Mouse (Mus musculus): ENCODE measurements around the gene Fam189a1. TPM values are rescaled to one million over a fixed set of nuclear protein-coding genes. Genes with fewer than 3 reads are reported as not detected.

The Fam189a1 gene
- polyA plus RNA-seq, 1 experiment = not detected

DNA sequence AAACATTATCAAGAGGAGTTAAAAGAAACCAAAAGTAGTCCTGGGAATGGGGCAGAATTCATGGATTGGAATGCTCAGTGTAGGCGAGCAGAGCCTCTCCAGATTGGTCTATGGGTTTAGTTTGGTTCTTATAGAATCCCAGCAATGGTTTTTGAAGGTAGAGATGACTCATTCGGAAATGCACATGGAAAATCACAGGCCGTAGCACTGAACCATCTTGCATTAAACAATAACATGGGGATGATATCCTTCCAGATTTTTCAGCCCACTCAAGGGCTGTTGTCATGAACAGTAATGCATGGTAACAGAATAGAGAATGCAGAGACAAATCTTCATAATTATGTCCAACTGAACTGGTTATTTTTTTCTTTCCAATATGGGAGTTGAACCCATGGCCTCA lies 390.8 kb downstream of the Fam189a1 start:
- no peaks in the 10 kb centered on the region for H3K4me1 ChIP-seq (ENCODE audit: control insufficient read depth, insufficient read depth, insufficient read length, low read length)
- H3K4me3 ChIP-seq (ENCODE audit: insufficient read depth, low read depth, low read length) = no peak overlapping the region
- no peak overlapping the region for H3K27ac ChIP-seq (replicated peaks; ENCODE audit: low read depth, low read length)

- Histone ChIP-seq H3K27ac (replicated peaks; ENCODE audit: low read depth, low read length) (no peak overlapping the region), H3K4me3 (ENCODE audit: insufficient read depth, low read depth, low read length) (no peak overlapping the region), H3K4me1 (ENCODE audit: control insufficient read depth, insufficient read depth, insufficient read length, low read length) (no peaks in the 10 kb centered on the region)
Measured at GRCm38 (mm10) chr7:64755141-64755540, 401.2 kb downstream of the Fam189a1 start.

- no peaks in the 10 kb centered on the region for H3K4me1 ChIP-seq (ENCODE audit: control insufficient read depth, insufficient read depth, insufficient read length, low read length)
- no peak overlapping the region for H3K4me3 ChIP-seq (ENCODE audit: insufficient read depth, low read depth, low read length)
- H3K27ac ChIP-seq (replicated peaks; ENCODE audit: low read depth, low read length) = no peak overlapping the region
Measured at GRCm38 (mm10) chr7:64754161-64754560, 402.2 kb downstream of the Fam189a1 start.

DNA sequence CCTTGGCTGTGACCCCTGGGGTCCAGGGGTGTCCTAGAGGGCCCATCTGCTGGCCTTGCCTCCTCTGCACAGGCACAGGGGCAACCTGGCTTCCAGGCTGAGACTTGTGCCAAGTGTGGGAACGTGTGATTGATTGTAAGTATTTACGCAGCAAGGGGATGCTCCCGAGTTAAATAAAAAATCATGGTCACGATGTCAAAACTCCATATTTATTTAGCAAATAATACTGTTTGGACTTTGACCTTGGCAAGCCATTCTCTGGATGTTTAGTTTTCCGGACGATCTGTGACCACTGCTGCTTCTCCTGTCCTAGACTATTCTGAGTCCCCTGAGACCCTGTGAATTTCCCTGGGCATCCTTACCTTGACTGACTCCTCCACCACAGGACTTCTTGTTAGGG lies 402.7 kb downstream of the Fam189a1 start:
- Histone ChIP-seq H3K4me1 (ENCODE audit: control insufficient read depth, insufficient read depth, insufficient read length, low read length) (no peaks in the 10 kb centered on the region), H3K27ac (replicated peaks; ENCODE audit: low read depth, low read length) (no peak overlapping the region)

GRCm38 (mm10) chr7:64752133-64752532 lies 404.2 kb downstream of the Fam189a1 start:
- H3K27ac ChIP-seq (replicated peaks; ENCODE audit: low read depth, low read length) = no peak overlapping the region
- no peak overlapping the region for H3K4me3 ChIP-seq (ENCODE audit: insufficient read depth, low read depth, low read length)
- no peaks in the 10 kb centered on the region for H3K4me1 ChIP-seq (ENCODE audit: control insufficient read depth, insufficient read depth, insufficient read length, low read length)

More for the DNA sequence above, 402.7 kb downstream of the Fam189a1 start:
- H3K4me3 ChIP-seq (ENCODE audit: insufficient read depth, low read depth, low read length) = no peak overlapping the region

DNA sequence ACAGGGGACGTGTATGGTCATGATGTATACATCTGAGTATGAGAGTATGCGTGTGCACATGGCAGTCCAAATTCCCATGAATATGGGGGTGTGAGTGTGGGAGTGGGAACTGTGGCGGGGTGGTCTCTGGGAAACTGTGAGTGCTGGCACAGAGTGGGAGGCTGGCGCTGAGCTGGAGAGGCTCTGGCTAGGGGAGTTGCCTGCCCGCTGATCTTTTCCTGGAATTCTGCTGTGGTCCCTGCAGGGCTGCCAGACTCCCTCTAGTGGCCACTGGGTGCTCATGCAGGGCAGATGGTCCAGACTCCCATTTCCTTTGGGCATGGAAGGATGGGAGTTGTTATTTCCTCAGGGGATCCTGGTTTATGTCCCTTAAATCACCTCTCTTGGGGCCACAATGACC lies 404.9 kb downstream of the Fam189a1 start:
- Histone ChIP-seq H3K27ac (replicated peaks; ENCODE audit: low read depth, low read length) (no peak overlapping the region), H3K4me3 (ENCODE audit: insufficient read depth, low read depth, low read length) (no peak overlapping the region), H3K4me1 (ENCODE audit: control insufficient read depth, insufficient read depth, insufficient read length, low read length) (no peaks in the 10 kb centered on the region)

- H3K27ac ChIP-seq (replicated peaks; ENCODE audit: low read depth, low read length) = no peak overlapping the region
Measured at GRCm38 (mm10) chr7:64743610-64744009, 412.8 kb downstream of the Fam189a1 start.

DNA sequence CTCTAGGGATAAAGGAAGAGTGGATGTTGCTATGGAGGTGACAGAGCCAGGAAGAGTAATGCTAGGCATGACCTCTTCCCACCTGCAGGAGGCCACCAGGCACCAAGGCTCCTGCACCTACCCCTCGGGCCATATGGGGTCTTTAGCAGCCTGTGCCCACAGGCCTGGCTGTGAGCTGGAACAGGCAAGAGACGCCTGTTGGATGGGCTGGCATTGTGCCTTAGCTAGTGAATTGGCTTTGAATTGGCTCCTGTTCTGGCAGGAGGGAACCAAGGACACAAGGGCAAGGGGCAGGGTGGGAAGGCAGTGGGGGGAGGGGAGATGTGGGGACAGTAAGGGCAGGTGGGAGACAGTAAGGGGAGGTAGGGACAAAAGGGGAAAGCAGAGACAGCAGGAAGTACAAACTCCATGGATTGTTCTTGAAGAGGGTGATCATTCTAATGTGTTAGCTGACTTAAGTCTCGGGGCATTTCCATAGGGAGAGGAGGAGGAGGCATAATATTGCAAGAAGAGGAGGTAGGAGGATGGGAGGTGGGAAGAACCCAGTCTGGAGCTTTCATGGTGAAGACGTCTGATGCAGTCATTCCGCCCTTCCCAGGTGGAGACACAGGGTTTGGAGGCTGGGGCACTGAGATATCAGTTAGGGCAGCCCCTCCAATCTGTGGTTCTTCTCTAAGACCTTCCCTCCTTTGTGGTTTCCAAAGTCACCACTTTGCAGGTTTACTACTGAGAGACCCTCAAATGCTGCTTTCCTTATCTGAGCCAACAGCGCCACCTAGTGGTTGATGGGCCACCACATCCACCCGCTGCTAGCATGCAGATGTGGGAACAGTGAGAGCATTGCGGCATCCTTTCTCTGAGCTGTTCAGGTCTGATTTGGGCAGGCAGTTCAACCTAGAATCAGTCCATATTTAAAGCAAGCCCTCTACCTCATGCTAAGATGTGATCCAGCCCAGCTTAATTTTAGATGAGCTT lies 414.8 kb downstream of the Fam189a1 start:
- H3K27ac ChIP-seq (replicated peaks; ENCODE audit: low read depth, low read length) = no peak overlapping the region
- H3K4me1 ChIP-seq (ENCODE audit: control insufficient read depth, insufficient read depth, insufficient read length, low read length) = no peaks in the 10 kb centered on the region
- H3K4me3 ChIP-seq (ENCODE audit: insufficient read depth, low read depth, low read length) = no peak overlapping the region

More at GRCm38 (mm10) chr7:64743610-64744009, 412.8 kb downstream of the Fam189a1 start:
- no peak overlapping the region for H3K4me3 ChIP-seq (ENCODE audit: insufficient read depth, low read depth, low read length)
- no peaks in the 10 kb centered on the region for H3K4me1 ChIP-seq (ENCODE audit: control insufficient read depth, insufficient read depth, insufficient read length, low read length)

DNA sequence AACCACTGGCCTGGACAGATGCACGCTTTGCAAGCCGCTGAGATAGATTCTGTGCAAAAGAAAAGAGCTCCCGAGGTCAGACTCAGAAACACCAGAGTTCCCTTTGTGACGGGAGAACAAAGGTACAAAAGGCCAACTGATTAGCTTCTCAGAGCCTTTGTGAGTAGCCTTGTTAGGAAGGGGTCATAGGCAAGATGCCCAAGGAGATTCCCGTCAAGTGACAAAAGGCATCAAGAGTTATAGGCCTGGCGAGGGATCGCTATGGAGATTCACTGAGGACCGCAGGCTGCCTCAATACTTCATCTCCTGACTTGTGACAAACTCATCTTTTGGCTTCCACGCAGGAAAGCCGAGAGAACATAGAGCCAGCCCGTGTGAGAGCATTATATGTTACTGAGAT lies 417.2 kb downstream of the Fam189a1 start:
- Histone ChIP-seq H3K4me3 (ENCODE audit: insufficient read depth, low read depth, low read length) (no peak overlapping the region), H3K27ac (replicated peaks; ENCODE audit: low read depth, low read length) (no peak overlapping the region), H3K4me1 (ENCODE audit: control insufficient read depth, insufficient read depth, insufficient read length, low read length) (no peaks in the 10 kb centered on the region)

DNA sequence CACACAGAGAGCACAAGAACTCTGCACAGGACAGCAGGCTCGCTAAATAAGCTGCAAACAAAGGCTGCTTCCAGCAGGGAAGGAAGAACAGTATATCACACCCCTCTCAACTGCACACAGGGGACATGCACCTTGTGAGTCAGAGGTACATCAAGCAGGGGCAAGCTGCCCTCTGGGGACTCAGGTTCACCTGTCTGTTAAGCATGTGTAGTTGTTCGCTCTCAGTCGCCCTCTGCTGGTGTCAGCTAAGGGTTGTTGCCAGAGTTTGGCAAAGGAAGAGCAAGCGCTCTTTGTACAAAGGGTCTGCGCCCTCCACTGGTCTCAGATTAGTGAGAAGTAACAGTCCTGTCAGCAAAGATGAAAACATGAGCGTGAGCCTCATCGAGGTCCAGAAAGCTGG lies 426.6 kb downstream of the Fam189a1 start:
- Histone ChIP-seq H3K4me3 (ENCODE audit: insufficient read depth, low read depth, low read length) (no peak overlapping the region), H3K27ac (replicated peaks; ENCODE audit: low read depth, low read length) (no peak overlapping the region), H3K4me1 (ENCODE audit: control insufficient read depth, insufficient read depth, insufficient read length, low read length) (no peaks in the 10 kb centered on the region)

- Histone ChIP-seq H3K27ac (replicated peaks; ENCODE audit: low read depth, low read length) (no peak overlapping the region), H3K4me1 (ENCODE audit: control insufficient read depth, insufficient read depth, insufficient read length, low read length) (no peaks in the 10 kb centered on the region), H3K4me3 (ENCODE audit: insufficient read depth, low read depth, low read length) (no peak overlapping the region)
Measured at GRCm38 (mm10) chr7:64728816-64729215, 427.6 kb downstream of the Fam189a1 start.

GRCm38 (mm10) chr7:64728181-64728591 lies 428.2 kb downstream of the Fam189a1 start:
- H3K4me1 ChIP-seq (ENCODE audit: control insufficient read depth, insufficient read depth, insufficient read length, low read length) = no peaks in the 10 kb centered on the region
- H3K27ac ChIP-seq (replicated peaks; ENCODE audit: low read depth, low read length) = no peak overlapping the region
- H3K4me3 ChIP-seq (ENCODE audit: insufficient read depth, low read depth, low read length) = no peak overlapping the region

DNA sequence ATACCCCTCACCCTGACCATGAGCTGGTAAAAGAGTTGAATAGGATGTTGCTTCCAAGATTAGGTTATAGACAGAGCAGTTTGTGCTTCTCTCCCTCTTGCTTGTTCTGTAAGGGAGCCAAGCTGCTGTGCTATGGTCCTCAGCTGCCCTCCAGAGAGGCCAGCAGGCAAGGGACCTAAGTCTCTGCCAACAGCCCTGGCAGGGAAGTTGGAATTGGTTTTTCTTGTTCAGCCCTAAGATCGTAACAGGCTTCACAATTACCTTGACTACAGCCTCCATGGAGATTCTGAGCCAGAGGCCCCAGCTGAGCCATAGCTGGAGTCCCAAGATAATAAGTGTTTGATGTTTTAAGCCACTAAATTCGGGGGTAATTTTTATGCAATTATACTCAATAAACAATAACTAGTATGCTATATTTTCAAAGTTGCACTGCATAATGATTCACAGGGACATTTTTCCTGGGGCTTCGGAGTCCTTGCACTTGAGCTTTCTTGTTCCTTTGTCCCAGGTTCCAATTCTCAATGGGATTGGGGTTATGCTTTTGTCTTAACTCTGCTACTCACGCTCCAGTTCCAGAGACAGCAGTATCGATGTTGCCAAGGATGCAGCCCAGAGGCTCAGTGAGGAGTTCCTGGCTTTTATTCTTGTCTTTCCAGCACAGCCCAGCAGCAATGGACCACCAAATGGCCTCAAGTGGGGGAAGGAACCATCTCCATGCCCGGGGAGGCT lies 430.2 kb downstream of the Fam189a1 start:
- no peak overlapping the region for H3K27ac ChIP-seq (replicated peaks; ENCODE audit: low read depth, low read length)
- H3K4me3 ChIP-seq (ENCODE audit: insufficient read depth, low read depth, low read length) = no peak overlapping the region
- H3K4me1 ChIP-seq (ENCODE audit: control insufficient read depth, insufficient read depth, insufficient read length, low read length) = no peaks in the 10 kb centered on the region

DNA sequence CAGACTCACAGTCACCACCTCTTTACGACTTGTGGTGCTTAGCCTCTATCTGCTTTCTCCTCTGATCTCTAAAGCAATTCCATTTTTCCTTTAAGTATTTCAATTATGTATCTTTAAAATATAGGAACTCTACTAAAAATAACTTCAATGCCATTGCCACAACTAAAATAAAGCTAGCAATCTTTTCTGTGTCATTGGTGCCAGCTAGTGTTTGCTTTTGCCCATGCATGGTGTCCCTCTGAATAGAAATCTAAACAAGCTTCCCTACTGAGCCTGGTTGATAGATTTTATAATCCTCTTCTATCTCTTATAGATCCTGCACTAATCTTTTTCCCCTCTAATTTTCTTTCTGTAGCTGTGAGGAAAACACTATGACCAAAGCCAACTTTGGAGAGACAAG lies 432.0 kb downstream of the Fam189a1 start:
- Histone ChIP-seq H3K27ac (replicated peaks; ENCODE audit: low read depth, low read length) (no peak overlapping the region), H3K4me1 (ENCODE audit: control insufficient read depth, insufficient read depth, insufficient read length, low read length) (no peaks in the 10 kb centered on the region)

DNA sequence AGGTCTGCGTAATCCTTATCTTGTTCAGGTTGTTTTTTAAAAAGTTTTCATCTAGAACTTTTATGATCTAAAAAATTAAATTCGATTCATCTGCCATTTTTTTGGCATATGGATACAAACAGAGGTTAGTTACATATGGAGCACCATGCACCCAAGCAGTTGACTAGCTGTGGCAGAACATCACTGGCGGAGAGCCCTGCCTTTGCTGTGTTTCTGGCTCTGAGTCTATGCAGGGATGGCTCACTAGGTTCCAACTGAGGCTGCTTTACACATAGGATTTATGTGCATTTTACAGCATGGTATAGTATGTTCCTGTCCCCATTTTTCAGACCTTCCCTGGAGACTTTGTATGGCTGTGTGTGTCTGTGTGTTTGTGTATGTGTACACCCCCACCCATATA lies 433.1 kb downstream of the Fam189a1 start:
- no peak overlapping the region for H3K4me3 ChIP-seq (ENCODE audit: insufficient read depth, low read depth, low read length)
- no peak overlapping the region for H3K27ac ChIP-seq (replicated peaks; ENCODE audit: low read depth, low read length)
- no peaks in the 10 kb centered on the region for H3K4me1 ChIP-seq (ENCODE audit: control insufficient read depth, insufficient read depth, insufficient read length, low read length)

More for the DNA sequence above, 432.0 kb downstream of the Fam189a1 start:
- H3K4me3 ChIP-seq (ENCODE audit: insufficient read depth, low read depth, low read length) = no peak overlapping the region
